Mouse (Mus musculus) heart, postnatal 4 days (tissue): Measurements from ENCODE around the gene Ccdc174. TPM values are rescaled to one million over a fixed set of nuclear protein-coding genes. Genes with fewer than 3 reads are reported as not detected.
A peak's percentile ranks its signal among the peaks of the same experiment; 100 is the strongest.

ENCODE experiments used
- DNase-seq: peaks from one replicate; pipeline ENCODE4 v3.0.0; 2021
- total RNA-seq, 2 experiments: library from RNA; stranded (reverse); gene quantifications; 2 replicates each; pipeline ENCODE4 v1.2.3; 2021

Gene Ccdc174
- total RNA-seq, 2 experiments from 2014 or later, result 11.7 to 12.1 TPM

- no peak for DNase-seq
These were observed 39.9 kb downstream of the Ccdc174 start for GRCm38 (mm10) chr6:91917716-91918115.

GRCm38 (mm10) chr6:91931231-91931630 lies 53.4 kb downstream of the Ccdc174 start:
- no peak for DNase-seq

GRCm38 (mm10) chr6:91938491-91938890 lies 60.6 kb downstream of the Ccdc174 start:
- DNase-seq, result no peak

- DNase-seq, result peak; percentile 21
These were observed 70.6 kb downstream of the Ccdc174 start for GRCm38 (mm10) chr6:91948426-91948825.

Other genes starting within 250 kb of the Ccdc174 start
- gene Slc6a6, start 194.0 kb upstream of the Ccdc174 start, total RNA-seq, result 100 to 1,000 TPM; 142 to 158 TPM
- 10 to 100 TPM; 18.8 to 19.6 TPM for gene Grip2, start 50.8 kb upstream of the Ccdc174 start, total RNA-seq
- gene 4930590J08Rik, start 24.8 kb downstream of the Ccdc174 start, total RNA-seq, result under 1 TPM; 0.50 to 0.60 TPM
- 10 to 100 TPM; 24.8 to 26.4 TPM for gene Fgd5, start 100.8 kb downstream of the Ccdc174 start, total RNA-seq
- 10 to 100 TPM; 43.6 to 46.4 TPM for gene Nr2c2, start 213.3 kb downstream of the Ccdc174 start, total RNA-seq